Mouse (Mus musculus): ENCODE measurements around the gene Ccdc92b.
A peak's percentile ranks its signal among the peaks of the same experiment; 100 is the strongest.
"Not testable (repeated sequence)": the region's sequence is repeated elsewhere in the genome, so short reads cannot be mapped to it uniquely, and the experiment has no call there.

Gene Ccdc92b

GRCm38 (mm10) chr11:74619201-74619955 lies at the start of gene Ccdc92b:
Gene Ccdc92b, plus strand, starts transcription at chr11:74619605.
- peak; percentile 39 to 74 for DNase-seq (ENCODE audit: low spot score in 2 of 2)

GRCm38 (mm10) chr11:74569735-74570134 lies 49.7 kb upstream of the Ccdc92b start:
- DNase-seq (ENCODE audit: low spot score in 2 of 2): no peak

GRCm38 (mm10) chr11:74572459-74573061 lies 46.8 kb upstream of the Ccdc92b start:
- DNase-seq (ENCODE audit: low spot score in 2 of 2): no peak

GRCm38 (mm10) chr11:74574768-74575434 lies 44.5 kb upstream of the Ccdc92b start:
- DNase-seq (ENCODE audit: low spot score in 2 of 2): no peak

- DNase-seq (ENCODE audit: low spot score in 2 of 2): no peak
These were observed 43.5 kb upstream of the Ccdc92b start for GRCm38 (mm10) chr11:74575940-74576339.

- DNase-seq (ENCODE audit: low spot score in 2 of 2): no peak
These were observed 42.3 kb upstream of the Ccdc92b start for GRCm38 (mm10) chr11:74577068-74577467.

- DNase-seq (ENCODE audit: low spot score in 2 of 2): not testable (repeated sequence)
These were observed 38.1 kb upstream of the Ccdc92b start for GRCm38 (mm10) chr11:74581333-74581732.

GRCm38 (mm10) chr11:74582464-74582863 lies 36.9 kb upstream of the Ccdc92b start:
- no peak for DNase-seq (ENCODE audit: low spot score in 2 of 2)

GRCm38 (mm10) chr11:74583824-74584349 lies 35.5 kb upstream of the Ccdc92b start:
- no peak for DNase-seq (ENCODE audit: low spot score in 2 of 2)

- no peak for DNase-seq (ENCODE audit: low spot score in 2 of 2)
These were observed 34.3 kb upstream of the Ccdc92b start for GRCm38 (mm10) chr11:74584946-74585723.

GRCm38 (mm10) chr11:74586401-74586800 lies 33.0 kb upstream of the Ccdc92b start:
- no peak for DNase-seq (ENCODE audit: low spot score in 2 of 2)

- peak; percentile 34 to 64 for DNase-seq (ENCODE audit: low spot score in 2 of 2)
These were observed 29.8 kb upstream of the Ccdc92b start for GRCm38 (mm10) chr11:74589401-74590238.

GRCm38 (mm10) chr11:74590239-74590596 lies 29.2 kb upstream of the Ccdc92b start:
- no peak for DNase-seq (ENCODE audit: low spot score in 2 of 2)

GRCm38 (mm10) chr11:74590691-74591090 lies 28.7 kb upstream of the Ccdc92b start:
- DNase-seq (ENCODE audit: low spot score in 2 of 2): no peak

GRCm38 (mm10) chr11:74592246-74592645 lies 27.2 kb upstream of the Ccdc92b start:
- no peak for DNase-seq (ENCODE audit: low spot score in 2 of 2)

GRCm38 (mm10) chr11:74597283-74597989 lies 22.0 kb upstream of the Ccdc92b start:
- no peak for DNase-seq (ENCODE audit: low spot score in 2 of 2)

- DNase-seq (ENCODE audit: low spot score in 2 of 2): no peak
These were observed 21.4 kb upstream of the Ccdc92b start for GRCm38 (mm10) chr11:74597990-74598337.

- DNase-seq (ENCODE audit: low spot score in 2 of 2): no peak
These were observed 17.1 kb upstream of the Ccdc92b start for GRCm38 (mm10) chr11:74602286-74602685.

GRCm38 (mm10) chr11:74610068-74610467 lies 9.3 kb upstream of the Ccdc92b start:
- DNase-seq (ENCODE audit: low spot score in 2 of 2): no peak

- DNase-seq (ENCODE audit: low spot score in 2 of 2): no peak
These were observed 8.7 kb upstream of the Ccdc92b start, which contains the start of gene Rap1gap2 for GRCm38 (mm10) chr11:74610545-74611176. Gene Rap1gap2, minus strand, starts transcription at chr11:74610915.
